Mouse (Mus musculus) midbrain, embryonic 12.5 days (tissue): ENCODE measurements around the gene Dennd5a. TPM values are rescaled to one million over a fixed set of nuclear protein-coding genes. Genes with fewer than 3 reads are reported as not detected.
"Not testable (repeated sequence)": the region's sequence is repeated elsewhere in the genome, so short reads cannot be mapped to it uniquely, and the experiment has no call there.

Experiments used
- ATAC-seq: fragments of 200-750 bp; cut with Nextera tagmentation; 2 replicates; pipeline ENCODE4 v1.8.0; 2017; ENCODE audit warnings: low read depth, moderate TSS enrichment, moderate library complexity; ENCODE audit not compliant: low FRiP score
- H3K27ac ChIP-seq: fragments of 300-500 bp; sonication (generic); replicated peaks from 2 replicates; pipeline ENCODE4 v1.5.1; 2016; ENCODE audit warnings: mild to moderate bottlenecking
- H3K27me3 ChIP-seq: fragments of 300-500 bp; sonication (generic); 2 replicates; pipeline ENCODE4 v1.6.1; 2016; ENCODE audit warnings: mild to moderate bottlenecking
- H3K36me3 ChIP-seq: fragments of 300-500 bp; sonication (generic); 2 replicates; pipeline ENCODE4 v1.6.1; 2016
- H3K4me1 ChIP-seq: fragments of 300-500 bp; sonication (generic); 2 replicates; pipeline ENCODE4 v1.6.1; 2016
- H3K4me2 ChIP-seq: fragments of 300-500 bp; sonication (generic); replicated peaks from 2 replicates; pipeline ENCODE4 v1.6.1; 2016; ENCODE audit warnings: mild to moderate bottlenecking, moderate library complexity
- H3K4me3 ChIP-seq: fragments of 300-500 bp; sonication (generic); 2 replicates; pipeline ENCODE4 v1.5.1; 2016; ENCODE audit warnings: mild to moderate bottlenecking
- H3K9ac ChIP-seq: fragments of 300-500 bp; sonication (generic); replicated peaks from 2 replicates; pipeline ENCODE4 v1.6.1; 2016; ENCODE audit warnings: mild to moderate bottlenecking, moderate library complexity
- H3K9me3 ChIP-seq: fragments of 300-500 bp; sonication (generic); 2 replicates; pipeline ENCODE4 v1.6.1; 2016; ENCODE audit warnings: mild to moderate bottlenecking
- WGBS: fragments of 180-500 bp; shearing (Covaris S2); methylation state at CpG from one replicate; pipeline ENCODE4 v1.1.7; 2016; 5-methylcytosine and 5-hydroxymethylcytosine counted together
- polyA plus RNA-seq: library from polyadenylated mRNA; unstranded; fragments of >200 nt; fragmentation: Nextera tagmentation; extraction: Ambion mirVana; gene quantifications from 2 replicates; pipeline ENCODE4 v1.2.1, GENCODE M21; 2016

The Dennd5a gene
- polyA plus RNA-seq, result 51.8 and 53.1 TPM in 2 replicates

DNA sequence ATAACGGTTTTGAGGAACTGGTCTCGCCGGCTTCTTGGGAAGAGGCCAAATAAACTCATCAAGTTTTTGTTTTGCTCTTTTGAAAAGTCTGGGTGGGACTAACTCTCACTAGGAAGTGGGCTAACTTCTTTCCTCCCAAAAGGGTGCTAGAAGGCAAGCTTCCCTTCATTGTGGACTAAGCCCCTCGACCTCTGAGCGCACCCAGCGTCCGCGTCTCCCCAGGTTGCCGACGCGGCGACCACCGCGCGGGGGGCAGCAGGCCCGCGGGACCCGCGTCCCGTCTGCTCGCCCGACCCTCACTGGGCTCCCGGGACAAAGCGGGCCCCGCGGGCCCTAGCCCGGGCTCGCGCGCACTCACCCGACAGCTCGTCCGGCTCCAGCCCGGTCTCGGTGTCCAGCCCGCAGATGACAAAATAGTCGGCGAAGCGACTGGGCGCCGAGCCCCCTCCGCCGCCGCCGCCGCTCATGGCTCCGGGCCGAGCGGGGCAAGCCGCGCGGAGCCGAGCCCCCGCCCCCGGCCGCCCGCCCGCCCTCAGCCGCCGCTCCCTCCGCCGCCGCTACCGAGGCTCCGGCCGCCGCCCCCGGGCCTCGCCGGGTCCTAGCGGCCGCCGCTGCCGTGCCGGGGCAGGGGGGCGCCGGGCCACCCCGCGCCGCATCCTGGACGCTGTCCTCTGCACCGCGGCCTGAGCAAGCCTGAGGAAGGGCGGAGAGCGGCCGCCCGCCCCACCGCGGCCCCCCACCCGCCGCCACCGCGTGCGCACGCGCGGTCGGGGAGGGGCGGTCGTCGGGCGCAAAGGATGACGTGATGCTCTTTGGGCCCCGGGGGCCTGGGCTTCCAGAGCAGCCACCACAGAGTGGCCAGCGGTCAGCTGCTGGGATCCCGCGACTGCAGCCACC, at the start of gene Dennd5a:
TSS of gene Dennd5a (minus strand) at position 755 of the 897 bp plus-strand sequence.
- no peaks in the 10 kb centered on the region for H3K27me3 ChIP-seq
- peak; percentile 97 for ATAC-seq
- WGBS, result under 1% methylated on average over 84 of the region's 107 CpGs
- peak within 1 kb of the TSS; percentile 92 for H3K27ac ChIP-seq
- no peaks in the 10 kb centered on the region for H3K9me3 ChIP-seq
- peak within 1 kb of the TSS; percentile 73 for H3K4me2 ChIP-seq
- H3K4me1 ChIP-seq, result peaks cover 30% of the 10 kb centered on the region
- no peaks in the 10 kb centered on the region for H3K36me3 ChIP-seq
- H3K4me3 ChIP-seq, result peak within 1 kb of the TSS; percentile 95
- peak within 1 kb of the TSS; percentile 95 for H3K9ac ChIP-seq

DNA sequence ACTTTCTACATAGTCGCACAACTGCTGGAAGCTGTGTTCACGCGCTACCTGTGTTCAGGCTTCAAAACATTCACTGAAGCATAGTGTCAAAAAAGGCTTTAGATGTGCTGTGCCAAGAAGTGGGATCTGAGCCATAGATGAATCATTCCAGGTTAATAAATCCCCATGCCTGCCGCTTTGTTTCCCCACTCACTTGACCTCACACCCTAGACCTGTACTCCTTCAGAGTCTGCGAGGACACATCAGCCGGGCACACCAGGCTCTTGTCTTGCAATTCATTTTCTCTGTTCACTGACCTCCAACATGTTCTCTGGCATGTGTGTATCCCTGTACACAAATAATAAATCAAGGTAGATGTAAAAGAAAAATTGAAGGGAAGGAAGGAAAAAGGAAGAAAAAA, 48.8 kb upstream of the Dennd5a start:
- no peak for ATAC-seq
- no peaks in the 10 kb centered on the region for H3K4me1 ChIP-seq
- H3K27ac ChIP-seq, result no peak overlapping the region
- H3K27me3 ChIP-seq, result no peaks in the 10 kb centered on the region
- WGBS, result 94% methylated on average over 6 of the region's 6 CpGs
- no peak overlapping the region for H3K4me3 ChIP-seq
- H3K4me2 ChIP-seq, result no peak overlapping the region
- H3K9ac ChIP-seq, result no peak overlapping the region
- H3K9me3 ChIP-seq, result no peaks in the 10 kb centered on the region
- H3K36me3 ChIP-seq, result no peaks in the 10 kb centered on the region

DNA sequence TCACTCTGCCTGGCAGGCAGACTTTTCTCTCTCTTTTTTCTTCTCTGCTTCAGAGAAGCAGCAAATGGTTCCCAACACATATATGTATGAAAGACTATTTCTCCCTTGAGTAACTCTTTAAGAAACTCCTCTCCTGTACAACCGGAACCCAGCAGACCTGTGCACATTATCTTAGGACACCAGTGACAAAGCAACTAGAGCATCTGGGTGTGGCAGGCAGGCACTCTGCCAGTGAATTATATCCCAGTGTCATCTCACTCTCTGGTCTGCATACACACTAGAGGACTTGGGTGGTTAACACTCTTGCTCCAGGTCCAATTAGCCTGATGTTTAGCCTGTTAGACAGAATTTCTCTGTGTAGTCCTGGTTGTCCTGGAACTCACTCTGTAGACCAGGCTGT, 48.2 kb upstream of the Dennd5a start:
- Histone ChIP-seq H3K36me3 (no peaks in the 10 kb centered on the region), H3K4me3 (no peak overlapping the region), H3K4me2 (no peak overlapping the region), H3K27me3 (no peaks in the 10 kb centered on the region), H3K27ac (no peak overlapping the region), H3K9me3 (no peaks in the 10 kb centered on the region), H3K4me1 (no peaks in the 10 kb centered on the region), H3K9ac (no peak overlapping the region)
- ATAC-seq, result no peak
- 100% methylated on average over 1 of the region's 1 CpGs for WGBS

DNA sequence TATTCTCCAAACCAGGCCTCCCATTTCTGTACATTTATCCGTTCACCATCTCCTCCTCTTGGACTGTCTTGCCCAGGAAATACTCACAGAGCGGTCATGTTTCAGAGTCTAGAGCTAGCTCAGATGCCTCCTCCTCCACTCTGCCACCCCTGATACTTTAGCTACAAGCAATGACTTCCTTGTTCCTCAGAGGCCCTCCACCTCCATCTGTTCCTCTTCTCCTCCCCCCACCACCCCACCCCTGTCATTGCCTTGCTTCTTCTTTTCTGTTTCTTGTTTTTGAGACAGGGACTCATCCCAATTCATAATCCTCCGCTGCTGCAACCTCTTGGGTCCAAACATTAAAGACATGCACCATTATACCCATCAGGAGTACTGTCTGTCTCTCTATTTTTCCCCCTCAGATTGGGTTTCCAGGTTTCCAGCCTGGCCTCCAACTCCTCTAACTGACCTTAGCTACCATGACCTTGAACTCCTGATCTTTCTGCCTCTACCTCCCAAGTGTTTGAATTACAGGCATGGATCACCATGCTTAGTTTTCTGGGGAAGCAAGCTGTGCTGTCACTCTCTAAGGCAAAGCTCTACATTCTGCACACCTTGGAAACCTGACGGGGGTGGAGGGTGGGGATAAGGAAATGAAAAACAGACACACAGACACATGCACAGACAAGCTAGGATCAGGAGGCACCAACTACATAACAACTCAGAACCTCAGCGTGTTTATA, 46.4 kb upstream of the Dennd5a start:
- Histone ChIP-seq H3K4me1 (peaks cover 5% of the 10 kb centered on the region; the same call in 1 of the 2 replicates), H3K9me3 (no peaks in the 10 kb centered on the region), H3K27ac (no peak overlapping the region), H3K36me3 (no peaks in the 10 kb centered on the region), H3K4me3 (no peak overlapping the region), H3K27me3 (peaks cover 5% of the 10 kb centered on the region; the same call in 1 of the 2 replicates), H3K9ac (no peak overlapping the region), H3K4me2 (no peak overlapping the region)
- no peak for ATAC-seq
- WGBS, result 82% methylated on average over 5 of the region's 5 CpGs

DNA sequence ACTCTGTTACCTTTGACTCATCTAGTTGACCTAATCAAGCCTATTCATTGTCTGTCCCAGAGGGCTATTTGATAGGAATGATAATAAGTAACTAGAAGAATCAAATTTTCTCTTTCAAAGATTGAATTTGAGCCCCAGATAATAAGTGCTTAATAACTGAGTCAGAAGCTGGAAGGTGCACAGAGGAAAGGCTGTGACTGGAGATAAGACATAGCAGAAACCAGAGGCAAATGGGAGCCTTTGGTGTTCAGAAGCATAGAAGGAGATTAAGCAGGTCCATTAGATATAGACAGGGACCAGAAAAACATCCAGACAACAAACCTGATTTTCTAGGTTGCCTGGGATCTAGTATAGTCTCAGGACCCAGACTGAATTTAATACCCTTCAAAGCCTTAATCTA, 45.7 kb upstream of the Dennd5a start:
- Histone ChIP-seq H3K27ac (no peak overlapping the region), H3K4me3 (no peak overlapping the region), H3K36me3 (no peaks in the 10 kb centered on the region), H3K4me2 (no peak overlapping the region), H3K9ac (no peak overlapping the region), H3K27me3 (peaks cover 5% of the 10 kb centered on the region; the same call in 1 of the 2 replicates), H3K9me3 (no peaks in the 10 kb centered on the region), H3K4me1 (peaks cover 5% of the 10 kb centered on the region; the same call in 1 of the 2 replicates)
- ATAC-seq, result no peak

DNA sequence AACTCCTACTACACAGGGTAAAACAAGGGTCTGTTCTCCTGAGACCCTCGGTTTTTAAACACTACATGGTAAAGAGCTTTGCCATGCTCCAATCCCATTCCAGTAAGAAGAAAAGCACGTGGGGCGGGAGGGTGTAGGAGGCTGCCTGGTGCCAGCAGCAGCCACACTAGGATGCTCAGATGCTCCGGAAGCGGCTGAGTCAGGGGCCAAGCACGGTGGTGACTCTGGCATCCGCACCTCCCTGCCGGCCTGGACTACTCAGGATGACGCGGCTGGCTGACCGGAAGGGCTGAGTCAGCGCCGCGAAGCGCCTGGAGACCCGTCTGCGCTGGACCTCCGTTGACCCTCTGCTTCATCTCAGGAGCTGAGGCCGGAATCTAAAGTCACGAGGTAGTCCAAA, 42.7 kb upstream of the Dennd5a start:
- ATAC-seq, result peak; percentile 47; the same call in 1 of the 2 replicates
- 11% methylated on average over 20 of the region's 20 CpGs for WGBS
- peaks cover 5% of the 10 kb centered on the region; the same call in 1 of the 2 replicates for H3K27me3 ChIP-seq
- peak overlapping the region; percentile 18; the same call in 1 of the 2 replicates for H3K4me3 ChIP-seq
- H3K27ac ChIP-seq, result no peak overlapping the region
- H3K9me3 ChIP-seq, result no peaks in the 10 kb centered on the region
- peak overlapping the region; percentile 47 for H3K4me2 ChIP-seq
- no peaks in the 10 kb centered on the region for H3K36me3 ChIP-seq
- H3K4me1 ChIP-seq, result peaks cover 5% of the 10 kb centered on the region; the same call in 1 of the 2 replicates
- peak overlapping the region; percentile 43; the same call in 1 of the 2 replicates for H3K9ac ChIP-seq

DNA sequence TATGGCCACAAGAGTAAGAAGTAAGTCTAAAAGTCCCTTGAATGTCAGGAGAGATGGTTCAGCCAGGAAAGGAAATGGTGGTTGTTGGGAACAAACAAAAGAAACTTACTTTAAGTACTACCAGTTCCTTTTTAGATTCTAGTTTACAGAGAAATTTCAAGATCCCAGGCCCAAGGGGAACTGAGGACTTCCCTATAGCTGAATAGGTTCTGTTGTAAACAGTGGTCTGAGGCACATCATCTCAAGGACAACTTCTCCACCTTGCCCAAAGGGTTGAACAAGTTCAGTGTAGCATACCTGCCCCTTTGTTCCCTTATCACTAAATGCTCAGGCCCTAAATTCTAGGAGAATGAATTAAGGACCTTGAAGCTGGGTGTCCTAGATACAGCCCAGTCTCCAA, 41.8 kb upstream of the Dennd5a start:
- Histone ChIP-seq H3K27me3 (peaks cover 5% of the 10 kb centered on the region; the same call in 1 of the 2 replicates), H3K27ac (no peak overlapping the region)

DNA sequence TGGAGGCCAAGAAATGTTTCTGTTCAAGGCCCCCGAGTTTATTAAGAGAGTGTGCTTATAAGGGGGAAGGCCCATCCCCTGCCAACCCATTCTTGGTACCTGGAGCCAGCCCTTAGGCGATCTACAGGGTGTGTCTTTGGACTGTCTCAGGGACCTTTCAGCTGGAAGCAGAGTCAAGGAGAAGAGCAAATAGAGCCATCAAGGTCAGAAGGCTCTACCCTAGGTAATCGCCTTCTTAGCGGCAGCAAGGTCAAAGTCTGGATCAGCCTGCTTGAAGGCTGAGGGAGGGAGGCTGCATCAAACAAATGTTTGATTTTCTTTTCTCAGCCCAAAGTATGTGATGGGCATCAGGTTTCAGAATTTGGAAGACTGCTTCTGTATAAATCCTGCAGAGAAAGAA, 38.1 kb upstream of the Dennd5a start:
- Histone ChIP-seq H3K4me2 (no peak overlapping the region), H3K9me3 (no peaks in the 10 kb centered on the region), H3K9ac (no peak overlapping the region), H3K4me1 (peaks cover 8% of the 10 kb centered on the region; the same call in 1 of the 2 replicates), H3K36me3 (no peaks in the 10 kb centered on the region), H3K27ac (no peak overlapping the region), H3K27me3 (peaks cover 5% of the 10 kb centered on the region; the same call in 1 of the 2 replicates), H3K4me3 (no peak overlapping the region)
- no peak for ATAC-seq
- WGBS, result 84% methylated on average over 4 of the region's 4 CpGs

More for the DNA sequence above, 41.8 kb upstream of the Dennd5a start:
- ATAC-seq, result no peak
- Histone ChIP-seq H3K9me3 (no peaks in the 10 kb centered on the region), H3K9ac (no peak overlapping the region), H3K36me3 (no peaks in the 10 kb centered on the region), H3K4me2 (no peak overlapping the region), H3K4me3 (no peak overlapping the region), H3K4me1 (peaks cover 5% of the 10 kb centered on the region; the same call in 1 of the 2 replicates)

DNA sequence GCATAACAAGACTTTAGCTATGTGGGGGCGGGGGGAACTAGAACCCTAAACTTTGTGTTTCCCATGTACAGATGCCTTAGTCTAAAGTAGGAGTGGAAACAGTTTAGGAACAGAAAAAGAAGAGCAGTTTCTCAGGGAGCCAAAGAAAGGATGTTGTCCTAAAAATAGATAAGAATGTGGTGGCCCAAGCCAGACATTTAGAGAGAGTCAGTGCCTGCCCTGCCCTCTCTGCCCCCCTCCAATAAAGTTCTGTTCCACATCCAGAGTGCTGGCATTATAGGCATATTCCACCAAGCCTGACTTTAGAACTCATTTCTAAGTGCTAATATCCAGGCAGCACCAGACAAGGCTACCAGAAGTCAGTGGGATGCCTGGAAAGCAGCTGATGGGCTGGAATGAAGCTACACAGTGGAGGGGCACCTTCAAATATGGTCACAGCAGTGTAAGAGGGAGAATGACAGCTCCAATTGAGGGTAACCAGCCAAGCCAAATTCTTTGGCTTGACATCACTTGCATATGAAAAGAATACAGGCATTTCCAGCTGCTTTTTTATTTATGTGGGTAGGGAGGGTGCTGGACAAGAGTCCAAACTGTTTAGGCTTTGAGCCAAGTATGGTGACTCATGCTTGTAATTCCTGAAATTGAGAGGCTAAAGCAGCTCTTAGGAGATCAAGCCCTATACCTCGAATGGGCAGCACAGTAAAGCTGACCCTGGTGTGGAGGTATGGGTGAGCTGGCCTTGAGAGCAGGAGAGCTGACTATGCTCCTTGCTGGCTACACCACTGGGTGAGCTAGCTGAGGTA, 33.1 kb upstream of the Dennd5a start:
- Histone ChIP-seq H3K4me1 (0 out of 2 replicates have a peak, but pooled peaks cover 6% of the 10 kb centered on the region), H3K27me3 (no peaks in the 10 kb centered on the region), H3K36me3 (no peaks in the 10 kb centered on the region), H3K4me3 (no peak overlapping the region), H3K9ac (no peak overlapping the region), H3K4me2 (no peak overlapping the region), H3K9me3 (no peaks in the 10 kb centered on the region), H3K27ac (no peak overlapping the region)
- no peak for ATAC-seq
- WGBS, result 66% methylated on average over 2 of the region's 2 CpGs

DNA sequence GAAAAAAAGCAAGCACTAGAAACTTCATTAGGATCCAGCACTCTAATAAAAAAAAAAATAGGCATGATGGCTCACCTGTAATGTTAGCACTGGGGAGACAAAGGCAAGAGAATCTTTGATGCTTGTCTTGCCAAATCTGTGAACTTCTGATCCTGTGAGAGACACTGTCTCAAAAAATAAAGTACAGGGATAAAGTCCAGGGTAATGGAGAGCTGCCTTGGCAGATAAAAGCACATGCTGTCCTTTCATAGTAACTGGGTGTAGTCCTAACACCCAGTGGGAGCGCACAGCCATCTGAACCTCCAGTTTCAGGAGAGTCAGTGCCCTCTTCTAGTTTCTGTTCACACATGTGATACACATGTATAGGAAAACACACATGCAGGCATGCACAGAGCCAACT, 31.0 kb upstream of the Dennd5a start:
- Histone ChIP-seq H3K9ac (no peak overlapping the region), H3K4me2 (no peak overlapping the region), H3K36me3 (no peaks in the 10 kb centered on the region), H3K27me3 (no peaks in the 10 kb centered on the region), H3K27ac (no peak overlapping the region), H3K4me1 (0 out of 2 replicates have a peak, but pooled peaks cover 6% of the 10 kb centered on the region), H3K9me3 (no peaks in the 10 kb centered on the region), H3K4me3 (no peak overlapping the region)
- ATAC-seq, result no peak
- 94% methylated on average over 1 of the region's 1 CpGs for WGBS

DNA sequence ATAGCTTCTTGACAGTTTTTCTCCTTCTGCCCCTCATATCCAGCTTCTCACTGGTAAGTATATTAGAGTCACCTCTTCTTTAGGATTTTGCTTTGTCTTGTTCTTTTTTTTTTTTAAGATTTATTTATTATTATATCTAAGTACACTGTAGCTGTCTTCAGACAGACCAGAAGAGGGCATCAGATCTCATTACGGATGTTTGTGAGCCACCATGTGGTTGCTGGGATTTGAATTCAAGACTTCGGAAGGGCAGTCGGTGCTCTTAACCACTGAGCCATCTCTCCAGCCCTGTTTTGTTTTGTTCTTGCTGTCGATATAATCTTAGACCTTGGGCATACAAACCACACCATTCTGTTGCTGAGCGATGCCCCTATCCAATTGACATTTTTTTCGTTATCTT, 26.5 kb upstream of the Dennd5a start, which contains the start of gene Tmem41b:
TSS of gene Tmem41b (minus strand) at position 155 of the 400 bp plus-strand sequence.
- H3K36me3 ChIP-seq, result peaks cover 11% of the 10 kb centered on the region
- H3K9ac ChIP-seq, result peak within 1 kb of the TSS; percentile 70
- H3K4me1 ChIP-seq, result peaks cover 19% of the 10 kb centered on the region
- not testable (repeated sequence) for H3K9me3 ChIP-seq, H3K27me3 ChIP-seq
- ATAC-seq, result peak; percentile 12; the same call in 1 of the 2 replicates
- peak within 1 kb of the TSS; percentile 85 for H3K27ac ChIP-seq
- H3K4me2 ChIP-seq, result peak within 1 kb of the TSS; percentile 87
- H3K4me3 ChIP-seq, result peak within 1 kb of the TSS; percentile 72
- 39% methylated on average over 6 of the region's 6 CpGs for WGBS
